Mouse (Mus musculus): ENCODE measurements around the gene Gm49405. TPM values are rescaled to one million over a fixed set of nuclear protein-coding genes. Genes with fewer than 3 reads are reported as not detected.
"Not testable (repeated sequence)": the region's sequence is repeated elsewhere in the genome, so short reads cannot be mapped to it uniquely, and the experiment has no call there.

Gene Gm49405
- polyA plus RNA-seq, 1 experiment from 2014 or later = 1.1 TPM

- WGBS = 11% methylated on average over 16 of the region's 16 CpGs
- peak; percentile 92 for DNase-seq (ENCODE audit: low spot score)
- TF ChIP-seq CTCF (IDR thresholded peaks at IDR 0.05; ENCODE audit: low read depth) = peak; percentile 78
- peak; percentile 96 for TF ChIP-seq EP300 (optimal IDR thresholded peaks at IDR 0.05)
Measured at GRCm38 (mm10) chr19:4045966-4046865, 45.8 kb downstream of the Gm49405 start, which contains the start of gene Gstp2. Gene Gstp2, minus strand, starts transcription at chr19:4046023.

GRCm38 (mm10) chr19:4046866-4047254 is 46.4 kb downstream of the Gm49405 start:
- Histone ChIP-seq H3K4me2 (replicated peaks; ENCODE audit: low read depth) (no peak overlapping the region), H3K4me1 (replicated peaks; ENCODE audit: control insufficient read depth, insufficient read depth) (no peaks in the 10 kb centered on the region), H3K9ac (ENCODE audit: low read length) (no peak overlapping the region), H3K27me3 (ENCODE audit: control insufficient read depth, insufficient read depth, low read length) (no peaks in the 10 kb centered on the region), H3K36me3 (ENCODE audit: control insufficient read depth, insufficient read depth, low read length) (no peaks in the 10 kb centered on the region), H3K4me3 (ENCODE audit: low read depth, low read length) (no peak overlapping the region), H3K9me3 (ENCODE audit: control insufficient read depth, low read length) (no peaks in the 10 kb centered on the region), H3K27ac (replicated peaks) (peak overlapping the region; percentile 93)
- DNase-seq (ENCODE audit: low spot score) (peak; percentile 86), ATAC-seq (ENCODE audit: low FRiP score, low TSS enrichment) (peak; percentile 62)
- TF ChIP-seq CTCF (IDR thresholded peaks at IDR 0.05; ENCODE audit: low read depth) = no peak
- no peak for TF ChIP-seq EP300 (optimal IDR thresholded peaks at IDR 0.05)
- WGBS = 50% methylated on average over 8 of the region's 8 CpGs

More at GRCm38 (mm10) chr19:4045966-4046865, 45.8 kb downstream of the Gm49405 start, which contains the start of gene Gstp2:
- peak; percentile 90 for ATAC-seq (ENCODE audit: low FRiP score, low TSS enrichment)
- Histone ChIP-seq H3K4me3 (ENCODE audit: low read depth, low read length) (no peak within 1 kb of the TSS), H3K9me3 (ENCODE audit: control insufficient read depth, low read length) (no peaks in the 10 kb centered on the region), H3K27ac (replicated peaks) (peak within 1 kb of the TSS; percentile 93), H3K9ac (ENCODE audit: low read length) (no peak within 1 kb of the TSS), H3K27me3 (ENCODE audit: control insufficient read depth, insufficient read depth, low read length) (no peaks in the 10 kb centered on the region), H3K4me1 (replicated peaks; ENCODE audit: control insufficient read depth, insufficient read depth) (no peaks in the 10 kb centered on the region), H3K36me3 (ENCODE audit: control insufficient read depth, insufficient read depth, low read length) (no peaks in the 10 kb centered on the region), H3K4me2 (replicated peaks; ENCODE audit: low read depth) (peak within 1 kb of the TSS; percentile 37)

GRCm38 (mm10) chr19:4047859-4048258 is 47.4 kb downstream of the Gm49405 start:
- no peak overlapping the region for H3K4me2 ChIP-seq (replicated peaks; ENCODE audit: low read depth)
- no peaks in the 10 kb centered on the region for H3K27me3 ChIP-seq (ENCODE audit: control insufficient read depth, insufficient read depth, low read length)
- H3K27ac ChIP-seq (replicated peaks) = peak overlapping the region; percentile 81; the same call in 1 of the 2 replicates
- H3K9ac ChIP-seq (ENCODE audit: low read length) = no peak overlapping the region
- DNase-seq (ENCODE audit: low spot score) = peak; percentile 84
- no peak overlapping the region for H3K4me3 ChIP-seq (ENCODE audit: low read depth, low read length)
- TF ChIP-seq EP300 (optimal IDR thresholded peaks at IDR 0.05) (no peak), CTCF (IDR thresholded peaks at IDR 0.05; ENCODE audit: low read depth) (peak; percentile 88)
- no peaks in the 10 kb centered on the region for H3K9me3 ChIP-seq (ENCODE audit: control insufficient read depth, low read length)
- 13% methylated on average over 4 of the region's 4 CpGs for WGBS
- no peaks in the 10 kb centered on the region for H3K36me3 ChIP-seq (ENCODE audit: control insufficient read depth, insufficient read depth, low read length)
- ATAC-seq (ENCODE audit: low FRiP score, low TSS enrichment) = no peak
- H3K4me1 ChIP-seq (replicated peaks; ENCODE audit: control insufficient read depth, insufficient read depth) = no peaks in the 10 kb centered on the region

- H3K4me1 ChIP-seq (replicated peaks; ENCODE audit: control insufficient read depth, insufficient read depth); H3K27me3 ChIP-seq (ENCODE audit: control insufficient read depth, insufficient read depth, low read length); H3K27ac ChIP-seq (replicated peaks); H3K4me3 ChIP-seq (ENCODE audit: low read depth, low read length); DNase-seq (ENCODE audit: low spot score); ATAC-seq (ENCODE audit: low FRiP score, low TSS enrichment); H3K4me2 ChIP-seq (replicated peaks; ENCODE audit: low read depth); H3K9me3 ChIP-seq (ENCODE audit: control insufficient read depth, low read length); H3K36me3 ChIP-seq (ENCODE audit: control insufficient read depth, insufficient read depth, low read length); H3K9ac ChIP-seq (ENCODE audit: low read length): not testable (repeated sequence)
- WGBS = 77% methylated on average over 5 of the region's 5 CpGs
- peak; percentile 55 for TF ChIP-seq CTCF (IDR thresholded peaks at IDR 0.05; ENCODE audit: low read depth)
Measured at GRCm38 (mm10) chr19:4049069-4049468, 48.6 kb downstream of the Gm49405 start.

GRCm38 (mm10) chr19:4051016-4051415 is 50.6 kb downstream of the Gm49405 start:
- no peak for ATAC-seq (ENCODE audit: low FRiP score, low TSS enrichment)
- H3K9me3 ChIP-seq (ENCODE audit: control insufficient read depth, low read length) = no peaks in the 10 kb centered on the region
- WGBS = 93% methylated on average over 5 of the region's 5 CpGs
- no peak overlapping the region for H3K4me2 ChIP-seq (replicated peaks; ENCODE audit: low read depth)
- no peak for DNase-seq (ENCODE audit: low spot score)
- no peaks in the 10 kb centered on the region for H3K4me1 ChIP-seq (replicated peaks; ENCODE audit: control insufficient read depth, insufficient read depth)
- H3K36me3 ChIP-seq (ENCODE audit: control insufficient read depth, insufficient read depth, low read length) = no peaks in the 10 kb centered on the region
- H3K27ac ChIP-seq (replicated peaks) = no peak overlapping the region
- H3K4me3 ChIP-seq (ENCODE audit: low read depth, low read length) = no peak overlapping the region
- H3K9ac ChIP-seq (ENCODE audit: low read length) = no peak overlapping the region
- no peaks in the 10 kb centered on the region for H3K27me3 ChIP-seq (ENCODE audit: control insufficient read depth, insufficient read depth, low read length)
- no peak for TF ChIP-seq EP300 (optimal IDR thresholded peaks at IDR 0.05)
- peak; percentile 42 for TF ChIP-seq CTCF (IDR thresholded peaks at IDR 0.05; ENCODE audit: low read depth)
